ENCODE assay signal across 8 mouse cellular contexts in the genomic region with DNA sequence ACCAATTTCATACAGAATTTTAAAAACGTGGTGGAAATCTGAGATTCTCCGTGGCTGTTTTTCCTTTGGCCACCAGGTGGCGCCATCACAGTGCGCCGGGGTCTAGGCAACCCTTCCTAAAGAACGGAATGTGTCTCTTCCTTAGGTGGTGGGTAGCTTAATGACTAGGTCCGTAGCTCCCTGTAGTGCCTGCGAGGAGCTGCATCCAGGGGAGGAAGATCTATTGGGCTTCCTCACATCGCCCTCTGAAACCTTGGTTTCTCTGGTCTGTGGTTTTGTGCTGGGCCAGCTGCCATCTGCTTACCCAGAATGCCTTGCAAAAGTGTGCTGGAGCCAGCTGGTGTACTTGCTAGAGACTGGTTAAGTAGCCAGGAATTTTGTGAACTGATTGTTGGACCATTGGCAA.
DNase-seq lines count a peak whose midpoint lies in the region; ATAC-seq and TF ChIP-seq lines count a peak whose summit lies in the region.

No protein-coding gene starts in this region.

- WGBS in forebrain, postnatal 0 days: 1% methylated on average over 9 of the region's 9 CpGs
- WGBS in liver, postnatal 0 days (ENCODE audit: insufficient replicate concordance): 4% methylated on average over 9 of the region's 9 CpGs

- no peak overlapping the region for H3K9ac ChIP-seq in forebrain, postnatal 0 days
- H3K9ac ChIP-seq in liver, postnatal 0 days (replicated peaks): no peak overlapping the region

- peak overlapping the region; percentile 40 for H3K4me2 ChIP-seq in forebrain, postnatal 0 days (ENCODE audit: low read depth)
- peak overlapping the region; percentile 47; the same call in 1 of the 2 replicates for H3K4me2 ChIP-seq in liver, postnatal 0 days (ENCODE audit: low read depth, low read length)

- no peaks in the 10 kb centered on the region for H3K4me1 ChIP-seq in forebrain, postnatal 0 days (ENCODE audit: insufficient read depth)
- H3K4me1 ChIP-seq in liver, postnatal 0 days (ENCODE audit: insufficient read depth): no peaks in the 10 kb centered on the region; the same call in 1 of the 2 replicates

- H3K36me3 ChIP-seq in forebrain, postnatal 0 days (ENCODE audit: insufficient read depth): no peaks in the 10 kb centered on the region
- H3K36me3 ChIP-seq in liver, postnatal 0 days (replicated peaks; ENCODE audit: insufficient read depth, low read length): no peaks in the 10 kb centered on the region

- no peaks in the 10 kb centered on the region for H3K27me3 ChIP-seq in forebrain, postnatal 0 days (ENCODE audit: insufficient read depth, low read length)
- no peaks in the 10 kb centered on the region for H3K27me3 ChIP-seq in liver, postnatal 0 days (ENCODE audit: insufficient read depth, low read length)

- H3K27ac ChIP-seq in forebrain, postnatal 0 days (ENCODE audit: low read depth, low read length): no peak overlapping the region; the same call in 1 of the 2 replicates
- no peak overlapping the region for H3K27ac ChIP-seq in liver, postnatal 0 days (ENCODE audit: low read depth)

- TF ChIP-seq CTCF in forebrain, postnatal 0 days (IDR thresholded peaks at IDR 0.05; ENCODE audit: low read depth): peak; percentile 95
- TF ChIP-seq CTCF in liver, postnatal 0 days (IDR thresholded peaks at IDR 0.05; ENCODE audit: low read depth): peak; percentile 89

- no peak for TF ChIP-seq EP300 in liver, postnatal 0 days (IDR thresholded peaks at IDR 0.05; ENCODE audit: low read depth)

- peak; percentile 82 for DNase-seq in Muller cell, postnatal 12 days (ENCODE audit: inconsistent ontology term)
- peak; percentile 63 for DNase-seq in cerebellum, adult 11-12 months
- DNase-seq in forebrain, postnatal 0 days: peak; percentile 92
- peak; percentile 46 for DNase-seq in heart, postnatal 25 days (ENCODE audit: low spot score)
- DNase-seq in layer of hippocampus, adult 18-20 months (ENCODE audit: low spot score in 2 of 2): peak; percentile 78 to 94
- DNase-seq in liver, postnatal 0 days: peak; percentile 53
- peak; percentile 58 for DNase-seq in ovary, postnatal 14 days (ENCODE audit: low spot score)
- DNase-seq in yolk sac, embryonic 10.5 days (ENCODE audit: low spot score): peak; percentile 34

- H3K9me3 ChIP-seq in forebrain, postnatal 0 days (ENCODE audit: low read length): no peaks in the 10 kb centered on the region
- H3K9me3 ChIP-seq in liver, postnatal 0 days (ENCODE audit: low read length): no peaks in the 10 kb centered on the region

- intact Hi-C loops in heart, postnatal 25 days (cut with DNase I): loop anchor here (2.0 to 10.0 kb wide), 2 partner anchors 271 to 1863 kb away; no protein-coding TSS in a partner anchor

- peak overlapping the region; percentile 11; the same call in 1 of the 2 replicates for H3K4me3 ChIP-seq in forebrain, postnatal 0 days (ENCODE audit: low read depth, low read length)
- H3K4me3 ChIP-seq in liver, postnatal 0 days (ENCODE audit: low read depth, low read length): no peak overlapping the region

- ATAC-seq in forebrain, postnatal 0 days: peak; percentile 80
- no peak for ATAC-seq in liver, postnatal 0 days

Comparison
In these comparisons a context has a peak if more than half of its experiments do, and no peak if none do; other contexts are left out.
1. DNase-seq: peak in every context shown above with its lines; median percentile 92 in forebrain, postnatal 0 days; 86 in layer of hippocampus, adult 18-20 months; 82 in Muller cell, postnatal 12 days; 63 in cerebellum, adult 11-12 months; 58 in ovary, postnatal 14 days; 53 in liver, postnatal 0 days; 46 in heart, postnatal 25 days; 34 in yolk sac, embryonic 10.5 days.